Mouse (Mus musculus) midbrain, embryonic 15.5 days (tissue): Measurements from ENCODE around the gene Foxq1. TPM values are rescaled to one million over a fixed set of nuclear protein-coding genes. Genes with fewer than 3 reads are reported as not detected.
A peak's percentile ranks its signal among the peaks of the same experiment; 100 is the strongest.

ENCODE experiments used
- ATAC-seq: fragments of 200-750 bp; cut with Nextera tagmentation; replicated peaks from 2 replicates; pipeline ENCODE4 v1.8.0; 2017; ENCODE audit warnings: moderate TSS enrichment
- H3K27ac ChIP-seq: fragments of 300-500 bp; sonication (generic); 2 replicates; pipeline ENCODE4 v1.5.1; 2015; ENCODE audit warnings: mild to moderate bottlenecking, inconsistent platforms
- H3K27me3 ChIP-seq: fragments of 300-500 bp; sonication (generic); replicated peaks from 2 replicates; pipeline ENCODE4 v1.6.1; 2015; ENCODE audit warnings: inconsistent platforms
- H3K36me3 ChIP-seq: fragments of 300-500 bp; sonication (generic); replicated peaks from 2 replicates; pipeline ENCODE4 v1.6.1; 2015; ENCODE audit warnings: inconsistent platforms
- H3K4me1 ChIP-seq: fragments of 300-500 bp; sonication (generic); 2 replicates; pipeline ENCODE4 v1.6.1; 2015; ENCODE audit warnings: inconsistent platforms
- H3K4me2 ChIP-seq: fragments of 300-500 bp; sonication (generic); 2 replicates; pipeline ENCODE4 v1.6.1; 2015; ENCODE audit warnings: inconsistent platforms, mild to moderate bottlenecking, moderate library complexity
- H3K4me3 ChIP-seq: fragments of 300-500 bp; sonication (generic); 2 replicates; pipeline ENCODE4 v1.5.1; 2015; ENCODE audit warnings: mild to moderate bottlenecking, inconsistent platforms
- H3K9ac ChIP-seq: fragments of 300-500 bp; sonication (generic); 2 replicates; pipeline ENCODE4 v1.6.1; 2015; ENCODE audit warnings: mild to moderate bottlenecking, inconsistent platforms
- H3K9me3 ChIP-seq: fragments of 300-500 bp; sonication (generic); 2 replicates; pipeline ENCODE4 v1.6.1; 2016; ENCODE audit warnings: inconsistent platforms
- WGBS: fragments of 180-500 bp; shearing (Covaris S2); methylation state at CpG from one replicate; pipeline ENCODE4 v1.1.7; 2015; ENCODE audit warnings: mixed read lengths; 5-methylcytosine and 5-hydroxymethylcytosine counted together
- polyA plus RNA-seq: library from polyadenylated mRNA; unstranded; fragments of >200 nt; fragmentation: Nextera tagmentation; extraction: Ambion mirVana; gene quantifications from 2 replicates; pipeline ENCODE4 v1.2.1, GENCODE M21; 2015

Gene Foxq1
- polyA plus RNA-seq, 1 experiment from 2014 or later, result 2.4 TPM

- peak overlapping the region; percentile 49 for H3K4me3 ChIP-seq
- H3K4me2 ChIP-seq, result peak overlapping the region; percentile 98
- peaks cover 74% of the 10 kb centered on the region for H3K27me3 ChIP-seq
- ATAC-seq, result no peak
- WGBS, result 7% methylated on average over 24 of the region's 24 CpGs
- H3K36me3 ChIP-seq, result no peaks in the 10 kb centered on the region
- peaks cover 28% of the 10 kb centered on the region for H3K4me1 ChIP-seq
- H3K27ac ChIP-seq, result no peak overlapping the region
- no peak overlapping the region for H3K9ac ChIP-seq
- H3K9me3 ChIP-seq, result no peaks in the 10 kb centered on the region
Observed at GRCm38 (mm10) chr13:31556964-31557767, 1.2 kb downstream of the Foxq1 start.

GRCm38 (mm10) chr13:31557768-31558520 lies 2.0 kb downstream of the Foxq1 start:
- Histone ChIP-seq H3K9ac (peak overlapping the region; percentile 36; the same call in 1 of the 2 replicates), H3K4me2 (peak overlapping the region; percentile 98), H3K4me1 (peaks cover 28% of the 10 kb centered on the region), H3K9me3 (no peaks in the 10 kb centered on the region), H3K27ac (no peak overlapping the region), H3K27me3 (peaks cover 80% of the 10 kb centered on the region), H3K36me3 (no peaks in the 10 kb centered on the region), H3K4me3 (peak overlapping the region; percentile 49)
- WGBS, result 0% methylated on average over 72 of the region's 73 CpGs
- peak; percentile 31 for ATAC-seq

GRCm38 (mm10) chr13:31558521-31559418 lies 2.8 kb downstream of the Foxq1 start, which contains the start of gene A530084C06Rik:
TSS of gene A530084C06Rik (minus strand) at chr13:31559333.
- peaks cover 84% of the 10 kb centered on the region for H3K27me3 ChIP-seq
- no peaks in the 10 kb centered on the region for H3K36me3 ChIP-seq
- peaks cover 28% of the 10 kb centered on the region for H3K4me1 ChIP-seq
- no peak within 1 kb of the TSS for H3K27ac ChIP-seq
- H3K9ac ChIP-seq, result peak within 1 kb of the TSS; percentile 36; the same call in 1 of the 2 replicates
- under 1% methylated on average over 78 of the region's 88 CpGs for WGBS
- ATAC-seq, result peak; percentile 76
- H3K4me3 ChIP-seq, result peak within 1 kb of the TSS; percentile 49
- H3K4me2 ChIP-seq, result peak within 1 kb of the TSS; percentile 98
- H3K9me3 ChIP-seq, result no peaks in the 10 kb centered on the region

DNA sequence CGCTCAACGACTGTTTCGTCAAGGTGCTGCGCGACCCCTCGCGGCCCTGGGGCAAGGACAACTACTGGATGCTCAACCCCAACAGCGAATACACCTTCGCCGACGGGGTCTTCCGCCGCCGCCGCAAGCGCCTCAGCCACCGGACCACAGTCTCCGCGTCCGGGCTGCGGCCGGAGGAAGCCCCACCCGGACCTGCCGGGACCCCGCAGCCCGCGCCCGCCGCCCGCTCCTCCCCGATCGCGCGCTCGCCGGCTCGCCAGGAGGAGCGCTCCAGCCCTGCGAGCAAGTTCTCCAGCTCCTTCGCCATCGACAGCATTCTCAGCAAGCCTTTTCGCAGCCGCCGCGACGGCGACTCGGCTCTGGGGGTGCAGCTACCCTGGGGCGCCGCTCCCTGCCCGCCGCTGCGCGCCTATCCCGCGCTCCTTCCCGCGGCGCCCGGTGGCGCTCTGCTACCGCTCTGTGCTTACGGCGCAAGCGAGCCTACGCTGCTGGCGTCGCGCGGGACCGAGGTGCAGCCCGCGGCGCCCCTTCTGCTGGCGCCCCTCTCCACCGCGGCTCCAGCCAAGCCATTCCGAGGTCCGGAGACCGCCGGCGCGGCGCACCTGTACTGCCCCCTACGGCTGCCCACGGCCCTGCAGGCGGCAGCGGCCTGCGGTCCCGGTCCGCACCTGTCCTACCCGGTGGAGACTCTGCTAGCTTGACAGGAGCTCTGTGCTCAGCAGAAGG lies 3.6 kb downstream of the Foxq1 start:
- 0 out of 2 replicates have a peak overlapping the region, but pooled peaks have one; percentile 24 for H3K9ac ChIP-seq
- peaks cover 81% of the 10 kb centered on the region for H3K27me3 ChIP-seq
- H3K4me2 ChIP-seq, result peak overlapping the region; percentile 98
- no peak overlapping the region for H3K27ac ChIP-seq
- no peaks in the 10 kb centered on the region for H3K36me3 ChIP-seq
- WGBS, result under 1% methylated on average over 90 of the region's 92 CpGs
- no peaks in the 10 kb centered on the region for H3K9me3 ChIP-seq
- H3K4me3 ChIP-seq, result peak overlapping the region; percentile 49
- peaks cover 28% of the 10 kb centered on the region for H3K4me1 ChIP-seq
- peak; percentile 82 for ATAC-seq

DNA sequence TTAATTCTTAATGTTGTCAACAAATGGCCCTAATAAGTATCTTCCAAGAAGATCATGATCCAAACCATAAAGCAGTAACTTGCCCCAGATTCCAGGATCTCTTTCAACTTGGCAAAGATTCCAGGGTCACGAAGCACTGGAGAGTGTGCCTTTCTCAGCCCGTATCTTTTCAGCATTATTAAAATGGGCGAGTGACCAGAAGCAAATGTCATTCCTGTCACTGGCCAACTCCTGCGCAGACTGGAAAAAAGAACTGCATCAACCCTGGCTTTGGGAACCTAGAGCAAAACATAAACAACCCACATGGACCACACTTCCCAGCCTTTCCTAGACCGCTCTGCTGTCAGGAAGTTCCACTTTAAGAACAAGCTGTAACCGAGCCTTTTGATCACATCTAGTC lies 8.5 kb downstream of the Foxq1 start:
- Histone ChIP-seq H3K4me3 (no peak overlapping the region), H3K36me3 (no peaks in the 10 kb centered on the region), H3K4me1 (peaks cover 6% of the 10 kb centered on the region), H3K27me3 (peaks cover 40% of the 10 kb centered on the region), H3K27ac (no peak overlapping the region), H3K4me2 (no peak overlapping the region), H3K9ac (no peak overlapping the region), H3K9me3 (no peaks in the 10 kb centered on the region)
- WGBS, result 60% methylated on average over 6 of the region's 6 CpGs
- no peak for ATAC-seq

DNA sequence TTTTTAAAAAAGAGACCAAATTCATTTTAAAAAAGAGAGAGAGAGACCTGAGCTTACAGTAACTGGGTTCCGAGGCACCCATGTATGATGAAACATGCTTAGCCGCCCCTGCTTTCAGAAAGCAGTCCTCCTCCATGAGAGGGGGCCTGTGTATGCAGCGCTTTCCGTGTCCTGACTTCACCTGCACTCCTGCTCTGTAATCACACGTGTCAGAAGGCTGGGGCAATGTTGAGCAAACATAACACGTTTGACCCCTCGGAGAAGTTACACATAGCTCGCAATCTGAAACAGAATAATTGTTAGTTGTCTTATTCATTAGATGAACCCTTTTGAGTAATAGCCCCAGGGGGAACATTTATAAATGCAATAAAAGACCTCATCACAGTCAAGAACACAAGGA lies 11.2 kb downstream of the Foxq1 start:
- Histone ChIP-seq H3K4me2 (no peak overlapping the region), H3K36me3 (no peaks in the 10 kb centered on the region), H3K4me1 (no peaks in the 10 kb centered on the region), H3K9ac (no peak overlapping the region), H3K4me3 (no peak overlapping the region), H3K27me3 (peaks cover 14% of the 10 kb centered on the region), H3K27ac (no peak overlapping the region), H3K9me3 (no peaks in the 10 kb centered on the region)
- 87% methylated on average over 8 of the region's 8 CpGs for WGBS
- ATAC-seq, result no peak

DNA sequence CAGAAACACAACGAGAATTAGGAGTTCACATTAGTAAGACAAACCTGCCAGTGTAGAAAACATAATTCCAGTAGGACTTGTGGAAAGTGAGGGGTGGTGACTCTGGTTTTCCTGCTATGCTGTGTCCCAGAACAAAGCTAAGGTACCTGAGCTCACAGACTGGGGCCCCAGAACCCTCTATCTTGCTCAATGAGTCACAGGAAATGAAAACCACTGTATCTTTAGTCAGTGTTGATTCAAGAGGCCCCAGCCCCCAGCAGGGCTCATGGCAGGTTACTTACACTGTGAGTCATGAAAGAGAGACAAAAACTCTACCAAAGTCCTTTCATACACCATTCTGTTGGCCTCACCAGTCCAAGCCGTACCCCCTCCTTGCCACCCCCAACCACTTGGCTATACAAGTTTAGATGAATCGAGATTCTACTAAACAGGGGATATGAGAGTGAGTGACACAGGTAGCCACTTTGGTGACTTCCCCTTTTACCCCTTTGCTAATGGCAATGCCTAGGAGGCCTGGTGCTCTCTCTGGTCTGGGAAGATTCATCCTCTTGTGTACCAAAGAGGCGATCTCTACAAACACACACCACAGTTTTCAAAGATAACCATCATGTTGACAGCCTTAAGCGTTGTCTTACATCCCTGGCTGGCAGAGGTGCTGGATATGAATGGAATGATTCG lies 11.8 kb downstream of the Foxq1 start:
- no peak overlapping the region for H3K4me2 ChIP-seq
- no peak for ATAC-seq
- no peak overlapping the region for H3K4me3 ChIP-seq
- WGBS, result 89% methylated on average over 6 of the region's 6 CpGs
- no peaks in the 10 kb centered on the region for H3K9me3 ChIP-seq
- H3K9ac ChIP-seq, result no peak overlapping the region
- H3K27ac ChIP-seq, result no peak overlapping the region
- H3K4me1 ChIP-seq, result no peaks in the 10 kb centered on the region
- no peaks in the 10 kb centered on the region for H3K36me3 ChIP-seq
- H3K27me3 ChIP-seq, result peaks cover 9% of the 10 kb centered on the region

GRCm38 (mm10) chr13:31572806-31573508 lies 17.0 kb downstream of the Foxq1 start:
- H3K9me3 ChIP-seq, result no peaks in the 10 kb centered on the region
- no peak overlapping the region for H3K9ac ChIP-seq
- no peaks in the 10 kb centered on the region for H3K36me3 ChIP-seq
- no peak overlapping the region for H3K4me3 ChIP-seq
- no peak for ATAC-seq
- H3K27ac ChIP-seq, result no peak overlapping the region
- no peak overlapping the region for H3K4me2 ChIP-seq
- H3K27me3 ChIP-seq, result no peaks in the 10 kb centered on the region
- H3K4me1 ChIP-seq, result no peaks in the 10 kb centered on the region
- WGBS, result 94% methylated on average over 10 of the region's 10 CpGs

GRCm38 (mm10) chr13:31574627-31575026 lies 18.7 kb downstream of the Foxq1 start:
- 66% methylated on average over 3 of the region's 3 CpGs for WGBS
- Histone ChIP-seq H3K4me2 (no peak overlapping the region), H3K9me3 (no peaks in the 10 kb centered on the region), H3K9ac (no peak overlapping the region), H3K36me3 (no peaks in the 10 kb centered on the region), H3K4me1 (no peaks in the 10 kb centered on the region), H3K27ac (no peak overlapping the region), H3K27me3 (no peaks in the 10 kb centered on the region), H3K4me3 (no peak overlapping the region)
- 0 out of 2 replicates have a peak, but pooled peaks have one; percentile 56 for ATAC-seq

GRCm38 (mm10) chr13:31576696-31577095 lies 20.8 kb downstream of the Foxq1 start:
- ATAC-seq, result no peak
- Histone ChIP-seq H3K4me1 (no peaks in the 10 kb centered on the region), H3K27ac (no peak overlapping the region), H3K27me3 (no peaks in the 10 kb centered on the region), H3K9me3 (no peaks in the 10 kb centered on the region), H3K9ac (no peak overlapping the region), H3K36me3 (no peaks in the 10 kb centered on the region), H3K4me3 (no peak overlapping the region), H3K4me2 (no peak overlapping the region)
- WGBS, result 81% methylated on average over 4 of the region's 4 CpGs
